Mouse (Mus musculus): ENCODE results near the gene Bspry.

DNA sequence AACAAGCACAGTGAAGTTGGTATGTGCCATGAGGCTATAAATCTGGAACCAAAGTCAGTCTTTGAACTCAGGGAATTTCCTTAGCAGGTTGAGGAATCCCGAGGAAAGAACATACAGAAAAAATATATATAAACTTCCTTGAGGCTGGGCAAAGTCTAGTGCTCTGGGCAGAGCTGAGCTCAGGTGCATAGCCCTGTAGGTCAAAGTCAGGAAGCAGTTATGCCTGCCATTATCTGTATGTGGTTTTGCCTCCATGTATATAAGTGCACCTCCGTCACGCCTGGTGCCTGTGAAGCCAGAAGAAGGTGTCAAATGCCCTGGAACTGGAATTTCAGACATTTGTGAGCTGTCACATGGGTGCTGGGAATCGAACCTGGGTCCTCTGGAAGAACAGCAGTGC is 20.9 kb downstream of the Bspry start:
- TF ChIP-seq POLR2AphosphoS2 (IDR thresholded peaks at IDR 0.05; ENCODE audit: insufficient read length, low read depth), result no peak
- no peak for TF ChIP-seq POLR2A (IDR thresholded peaks at IDR 0.05; ENCODE audit: insufficient read length, low read depth)
- TF ChIP-seq TCF12 (IDR thresholded peaks at IDR 0.05; ENCODE audit: insufficient read depth, poor library complexity, severe bottlenecking), result no peak

Measured in myocyte (in vitro differentiated cells).